Mouse (Mus musculus) megakaryocyte, embryonic 14.5 days (primary cell): ENCODE data around the gene St6galnac3.

ENCODE experiments used
- FLI1 ChIP-seq: IDR thresholded peaks from 2 replicates; pipeline ENCODE4 v1.6.1; 2012; ENCODE audit warnings: low read length, inconsistent platforms, mixed read lengths
- GATA1 ChIP-seq: IDR thresholded peaks from 3 replicates; pipeline ENCODE4 v1.6.1; 2012; ENCODE audit warnings: mixed read lengths, low read length, inconsistent platforms, borderline replicate concordance

- TF ChIP-seq GATA1 = no peak
- TF ChIP-seq FLI1 = no peak
These were observed 4.1 kb downstream of the St6galnac3 start for GRCm38 (mm10) chr3:153720922-153721321.
